Mouse (Mus musculus) liver, embryonic 11.5 days (tissue): Measurements from ENCODE around the gene Eif2b1. TPM values are rescaled to one million over a fixed set of nuclear protein-coding genes. Genes with fewer than 3 reads are reported as not detected.

ENCODE experiments used
- ATAC-seq: fragments of 200-750 bp; cut with Nextera tagmentation; replicated peaks from 2 replicates; pipeline ENCODE4 v1.8.0; 2017; ENCODE audit warnings: moderate number of reproducible peaks, mild to moderate bottlenecking, moderate TSS enrichment, moderate library complexity; ENCODE audit not compliant: low FRiP score
- DNase-seq: peaks from one replicate; pipeline ENCODE4 v3.0.0-alpha.2; 2017; ENCODE audit warnings: low spot score
- H3K27ac ChIP-seq: fragments of 300-500 bp; sonication (generic); 2 replicates; pipeline ENCODE4 v1.5.1; 2014; ENCODE audit warnings: mild to moderate bottlenecking, low read depth, low read length, control low read depth
- H3K27me3 ChIP-seq: fragments of 300-500 bp; sonication (generic); replicated peaks from 2 replicates; pipeline ENCODE4 v1.6.1; 2014; ENCODE audit warnings: low read length, mixed read lengths; ENCODE audit not compliant: control insufficient read depth, insufficient read depth
- H3K36me3 ChIP-seq: fragments of 300-500 bp; sonication (generic); 2 replicates; pipeline ENCODE4 v1.6.1; 2014; ENCODE audit warnings: mild to moderate bottlenecking, low read length, moderate library complexity, mixed read lengths; ENCODE audit not compliant: control insufficient read depth, insufficient read depth
- H3K4me1 ChIP-seq: fragments of 300-500 bp; sonication (generic); replicated peaks from 2 replicates; pipeline ENCODE4 v1.6.1; 2014; ENCODE audit warnings: low read length, mixed read lengths; ENCODE audit not compliant: control insufficient read depth, insufficient read depth
- H3K4me2 ChIP-seq: fragments of 300-500 bp; sonication (generic); 2 replicates; pipeline ENCODE4 v1.6.1; 2014; ENCODE audit warnings: mild to moderate bottlenecking, control low read depth, moderate library complexity
- H3K4me3 ChIP-seq: fragments of 300-500 bp; sonication (generic); 2 replicates; pipeline ENCODE4 v1.5.1; 2014; ENCODE audit warnings: low read depth, low read length, control low read depth
- H3K9ac ChIP-seq: fragments of 300-500 bp; sonication (generic); 2 replicates; pipeline ENCODE4 v1.6.1; 2014; ENCODE audit warnings: low read depth, low read length, control low read depth
- H3K9me3 ChIP-seq: fragments of 300-500 bp; sonication (generic); 2 replicates; pipeline ENCODE4 v1.6.1; 2016; ENCODE audit warnings: low read length, inconsistent platforms, mixed read lengths; ENCODE audit not compliant: control insufficient read depth
- WGBS: fragments of 180-500 bp; shearing (Covaris S2); extraction: QIAGEN DNeasy Blood & Tissue Kit; methylation state at CpG from one replicate; pipeline ENCODE4 v1.1.7; 2014; 5-methylcytosine and 5-hydroxymethylcytosine counted together
- polyA plus RNA-seq: library from polyadenylated mRNA; unstranded; fragments of >200 nt; fragmentation: Nextera tagmentation; extraction: Ambion mirVana; gene quantifications from 2 replicates; pipeline ENCODE4 v1.2.1, GENCODE M21; 2014

Gene Eif2b1
- 119 and 123 TPM in 2 replicates for polyA plus RNA-seq

GRCm38 (mm10) chr5:124578633-124579317 lies at the start of gene Eif2b1, which contains the start of gene Gtf2h3:
Gene Eif2b1, minus strand, starts transcription at chr5:124579131.
Gene Gtf2h3, plus strand, starts transcription at chr5:124579140.
- peaks cover 9% of the 10 kb centered on the region for H3K4me1 ChIP-seq
- ATAC-seq (peak; percentile 89), DNase-seq (peak; percentile 91)
- no peaks in the 10 kb centered on the region for H3K27me3 ChIP-seq
- H3K9ac ChIP-seq: peak within 1 kb of the TSS; percentile 84
- H3K4me2 ChIP-seq: peak within 1 kb of the TSS; percentile 93
- WGBS: under 1% methylated on average over 51 of the region's 51 CpGs
- H3K36me3 ChIP-seq: peaks cover 25% of the 10 kb centered on the region
- peak within 1 kb of the TSS; percentile 9; the same call in 1 of the 2 replicates for H3K27ac ChIP-seq
- H3K4me3 ChIP-seq: peak within 1 kb of the TSS; percentile 86
- H3K9me3 ChIP-seq: no peaks in the 10 kb centered on the region

GRCm38 (mm10) chr5:124624291-124624690 lies 45.4 kb upstream of the Eif2b1 start:
- H3K36me3 ChIP-seq: no peaks in the 10 kb centered on the region
- H3K4me2 ChIP-seq: no peak overlapping the region
- no peak overlapping the region for H3K4me3 ChIP-seq
- DNase-seq (no peak), ATAC-seq (no peak)
- 90% methylated on average over 9 of the region's 9 CpGs for WGBS
- H3K27ac ChIP-seq: no peak overlapping the region
- H3K9me3 ChIP-seq: no peaks in the 10 kb centered on the region
- H3K4me1 ChIP-seq: peaks cover 5% of the 10 kb centered on the region
- no peaks in the 10 kb centered on the region for H3K27me3 ChIP-seq
- no peak overlapping the region for H3K9ac ChIP-seq

- DNase-seq (no peak), ATAC-seq (no peak)
- no peak overlapping the region for H3K4me2 ChIP-seq
- H3K27me3 ChIP-seq: no peaks in the 10 kb centered on the region
- 71% methylated on average over 15 of the region's 15 CpGs for WGBS
- H3K36me3 ChIP-seq: no peaks in the 10 kb centered on the region
- H3K4me1 ChIP-seq: peaks cover under 1% of the 10 kb centered on the region
- no peaks in the 10 kb centered on the region for H3K9me3 ChIP-seq
- H3K27ac ChIP-seq: no peak overlapping the region
- no peak overlapping the region for H3K9ac ChIP-seq
- no peak overlapping the region for H3K4me3 ChIP-seq
Observed at GRCm38 (mm10) chr5:124622890-124623289, 44.0 kb upstream of the Eif2b1 start.

GRCm38 (mm10) chr5:124621362-124621761 lies 42.4 kb upstream of the Eif2b1 start:
- 77% methylated on average over 13 of the region's 13 CpGs for WGBS

GRCm38 (mm10) chr5:124618711-124619110 lies 39.8 kb upstream of the Eif2b1 start:
- ATAC-seq (no peak), DNase-seq (no peak)
- WGBS: 76% methylated on average over 10 of the region's 10 CpGs
- Histone ChIP-seq H3K36me3 (no peaks in the 10 kb centered on the region), H3K27ac (no peak overlapping the region), H3K4me3 (no peak overlapping the region), H3K9ac (no peak overlapping the region), H3K4me1 (no peaks in the 10 kb centered on the region), H3K27me3 (no peaks in the 10 kb centered on the region), H3K4me2 (no peak overlapping the region), H3K9me3 (no peaks in the 10 kb centered on the region)

More at GRCm38 (mm10) chr5:124621362-124621761, 42.4 kb upstream of the Eif2b1 start:
- no peak overlapping the region for H3K4me3 ChIP-seq
- no peak overlapping the region for H3K4me2 ChIP-seq
- no peak for DNase-seq
- no peaks in the 10 kb centered on the region for H3K9me3 ChIP-seq
- no peak overlapping the region for H3K27ac ChIP-seq
- no peaks in the 10 kb centered on the region for H3K36me3 ChIP-seq
- ATAC-seq: no peak
- H3K4me1 ChIP-seq: no peaks in the 10 kb centered on the region
- H3K9ac ChIP-seq: no peak overlapping the region
- no peaks in the 10 kb centered on the region for H3K27me3 ChIP-seq

GRCm38 (mm10) chr5:124614709-124615108 lies 35.8 kb upstream of the Eif2b1 start:
- Histone ChIP-seq H3K36me3 (no peaks in the 10 kb centered on the region), H3K27me3 (no peaks in the 10 kb centered on the region), H3K4me1 (no peaks in the 10 kb centered on the region), H3K4me3 (no peak overlapping the region), H3K9ac (no peak overlapping the region), H3K27ac (peak overlapping the region; percentile 48; the same call in 1 of the 2 replicates), H3K4me2 (no peak overlapping the region), H3K9me3 (no peaks in the 10 kb centered on the region)
- ATAC-seq (no peak), DNase-seq (no peak)
- 71% methylated on average over 11 of the region's 11 CpGs for WGBS

- no peaks in the 10 kb centered on the region for H3K27me3 ChIP-seq
- no peak for ATAC-seq
- H3K27ac ChIP-seq: no peak overlapping the region
- H3K4me3 ChIP-seq: no peak overlapping the region
- H3K4me1 ChIP-seq: no peaks in the 10 kb centered on the region
- H3K36me3 ChIP-seq: no peaks in the 10 kb centered on the region
- H3K4me2 ChIP-seq: no peak overlapping the region
- 63% methylated on average over 10 of the region's 10 CpGs for WGBS
- H3K9me3 ChIP-seq: no peaks in the 10 kb centered on the region
- H3K9ac ChIP-seq: no peak overlapping the region
- DNase-seq: no peak
Observed at GRCm38 (mm10) chr5:124610965-124611364, 32.0 kb upstream of the Eif2b1 start.

GRCm38 (mm10) chr5:124605041-124605622 lies 26.2 kb upstream of the Eif2b1 start:
- Histone ChIP-seq H3K9me3 (no peaks in the 10 kb centered on the region), H3K36me3 (no peaks in the 10 kb centered on the region), H3K4me3 (no peak overlapping the region), H3K9ac (no peak overlapping the region), H3K27me3 (no peaks in the 10 kb centered on the region), H3K4me1 (no peaks in the 10 kb centered on the region), H3K27ac (no peak overlapping the region), H3K4me2 (no peak overlapping the region)
- ATAC-seq (peak; percentile 74), DNase-seq (no peak)
- 70% methylated on average over 17 of the region's 17 CpGs for WGBS

- no peaks in the 10 kb centered on the region for H3K9me3 ChIP-seq
- no peak overlapping the region for H3K4me2 ChIP-seq
- H3K4me3 ChIP-seq: no peak overlapping the region
- 82% methylated on average over 4 of the region's 4 CpGs for WGBS
- H3K27me3 ChIP-seq: no peaks in the 10 kb centered on the region
- ATAC-seq (no peak), DNase-seq (no peak)
- H3K4me1 ChIP-seq: no peaks in the 10 kb centered on the region
- no peak overlapping the region for H3K27ac ChIP-seq
- no peak overlapping the region for H3K9ac ChIP-seq
- no peaks in the 10 kb centered on the region for H3K36me3 ChIP-seq
Observed at GRCm38 (mm10) chr5:124604296-124604695, 25.4 kb upstream of the Eif2b1 start.
